Mouse (Mus musculus): ENCODE measurements around the gene Fam19a5. TPM values are rescaled to one million over a fixed set of nuclear protein-coding genes. Genes with fewer than 3 reads are reported as not detected.

Fam19a5 gene
- polyA plus RNA-seq, 1 experiment from 2014 or later: 11.1 TPM

- H3K27ac ChIP-seq: no peak overlapping the region
- H3K4me2 ChIP-seq: no peak overlapping the region
- peaks cover 5% of the 10 kb centered on the region; the same call in 1 of the 2 replicates for H3K36me3 ChIP-seq (ENCODE audit: poor library complexity, severe bottlenecking)
- H3K27me3 ChIP-seq: no peaks in the 10 kb centered on the region
- peaks cover 16% of the 10 kb centered on the region for H3K4me1 ChIP-seq
- WGBS: 72% methylated on average over 3 of the region's 3 CpGs
- no peaks in the 10 kb centered on the region for H3K9me3 ChIP-seq (replicated peaks)
- no peak for ATAC-seq
- no peak overlapping the region for H3K4me3 ChIP-seq
- no peak overlapping the region for H3K9ac ChIP-seq
These were observed 138.3 kb downstream of the Fam19a5 start for GRCm38 (mm10) chr15:87682410-87682809.

GRCm38 (mm10) chr15:87686415-87687040 lies 142.4 kb downstream of the Fam19a5 start:
- 64% methylated on average over 10 of the region's 10 CpGs for WGBS
- peaks cover 16% of the 10 kb centered on the region for H3K36me3 ChIP-seq (ENCODE audit: poor library complexity, severe bottlenecking)
- no peaks in the 10 kb centered on the region for H3K27me3 ChIP-seq
- ATAC-seq: 0 out of 2 replicates have a peak, but pooled peaks have one; percentile 27
- H3K4me1 ChIP-seq: peaks cover 11% of the 10 kb centered on the region
- H3K9me3 ChIP-seq (replicated peaks): no peaks in the 10 kb centered on the region
- no peak overlapping the region for H3K9ac ChIP-seq
- H3K27ac ChIP-seq: no peak overlapping the region
- H3K4me3 ChIP-seq: no peak overlapping the region
- no peak overlapping the region for H3K4me2 ChIP-seq

- H3K27ac ChIP-seq: no peak overlapping the region
- no peak for ATAC-seq
- WGBS: 89% methylated on average over 15 of the region's 15 CpGs
These were observed 147.3 kb downstream of the Fam19a5 start for GRCm38 (mm10) chr15:87691271-87691955.

GRCm38 (mm10) chr15:87691958-87692357 lies 147.9 kb downstream of the Fam19a5 start:
- ATAC-seq: no peak
- Histone ChIP-seq H3K27me3 (no peaks in the 10 kb centered on the region), H3K4me3 (no peak overlapping the region), H3K4me1 (peaks cover 6% of the 10 kb centered on the region; the same call in 1 of the 2 replicates), H3K36me3 (ENCODE audit: poor library complexity, severe bottlenecking) (peaks cover 10% of the 10 kb centered on the region; the same call in 1 of the 2 replicates), H3K9me3 (replicated peaks) (no peaks in the 10 kb centered on the region), H3K9ac (no peak overlapping the region), H3K27ac (no peak overlapping the region), H3K4me2 (no peak overlapping the region)
- WGBS: 95% methylated on average over 4 of the region's 4 CpGs

More at GRCm38 (mm10) chr15:87691271-87691955, 147.3 kb downstream of the Fam19a5 start:
- no peak overlapping the region for H3K4me2 ChIP-seq
- H3K9ac ChIP-seq: no peak overlapping the region
- peaks cover 10% of the 10 kb centered on the region; the same call in 1 of the 2 replicates for H3K36me3 ChIP-seq (ENCODE audit: poor library complexity, severe bottlenecking)
- H3K9me3 ChIP-seq (replicated peaks): no peaks in the 10 kb centered on the region
- peaks cover 10% of the 10 kb centered on the region for H3K4me1 ChIP-seq
- H3K4me3 ChIP-seq: no peak overlapping the region
- no peaks in the 10 kb centered on the region for H3K27me3 ChIP-seq

GRCm38 (mm10) chr15:87692394-87692793 lies 148.3 kb downstream of the Fam19a5 start:
- WGBS: 95% methylated on average over 7 of the region's 7 CpGs
- H3K4me3 ChIP-seq: no peak overlapping the region

GRCm38 (mm10) chr15:87692865-87693513 lies 148.9 kb downstream of the Fam19a5 start:
- Histone ChIP-seq H3K27ac (no peak overlapping the region), H3K4me1 (peaks cover 10% of the 10 kb centered on the region), H3K9ac (no peak overlapping the region), H3K4me3 (no peak overlapping the region), H3K4me2 (no peak overlapping the region), H3K9me3 (replicated peaks) (no peaks in the 10 kb centered on the region), H3K36me3 (ENCODE audit: poor library complexity, severe bottlenecking) (peaks cover 10% of the 10 kb centered on the region; the same call in 1 of the 2 replicates), H3K27me3 (no peaks in the 10 kb centered on the region)
- ATAC-seq: no peak
- 91% methylated on average over 4 of the region's 4 CpGs for WGBS

More at GRCm38 (mm10) chr15:87692394-87692793, 148.3 kb downstream of the Fam19a5 start:
- Histone ChIP-seq H3K4me2 (no peak overlapping the region), H3K36me3 (ENCODE audit: poor library complexity, severe bottlenecking) (peaks cover 10% of the 10 kb centered on the region; the same call in 1 of the 2 replicates), H3K27ac (no peak overlapping the region), H3K9me3 (replicated peaks) (no peaks in the 10 kb centered on the region), H3K4me1 (peaks cover 11% of the 10 kb centered on the region), H3K27me3 (no peaks in the 10 kb centered on the region), H3K9ac (no peak overlapping the region)
- ATAC-seq: no peak

GRCm38 (mm10) chr15:87697433-87697996 lies 153.4 kb downstream of the Fam19a5 start:
- Histone ChIP-seq H3K4me3 (no peak overlapping the region), H3K9me3 (replicated peaks) (peaks cover 12% of the 10 kb centered on the region), H3K4me1 (peaks cover 22% of the 10 kb centered on the region), H3K27me3 (no peaks in the 10 kb centered on the region), H3K27ac (no peak overlapping the region), H3K9ac (no peak overlapping the region), H3K4me2 (no peak overlapping the region), H3K36me3 (ENCODE audit: poor library complexity, severe bottlenecking) (peaks cover 10% of the 10 kb centered on the region)
- ATAC-seq: no peak
- WGBS: 86% methylated on average over 13 of the region's 13 CpGs

- Histone ChIP-seq H3K4me2 (no peak overlapping the region), H3K4me1 (peaks cover 22% of the 10 kb centered on the region), H3K27ac (no peak overlapping the region; the same call in none of the 2 replicates), H3K36me3 (ENCODE audit: poor library complexity, severe bottlenecking) (peaks cover 10% of the 10 kb centered on the region), H3K9me3 (replicated peaks) (peaks cover 12% of the 10 kb centered on the region), H3K9ac (no peak overlapping the region), H3K4me3 (no peak overlapping the region), H3K27me3 (no peaks in the 10 kb centered on the region)
- 56% methylated on average over 14 of the region's 14 CpGs for WGBS
- ATAC-seq: peak; percentile 48; the same call in 1 of the 2 replicates
These were observed 154.6 kb downstream of the Fam19a5 start for GRCm38 (mm10) chr15:87698562-87699320.

GRCm38 (mm10) chr15:87702821-87703220 lies 158.7 kb downstream of the Fam19a5 start:
- no peak for ATAC-seq
- H3K9me3 ChIP-seq (replicated peaks): peaks cover 12% of the 10 kb centered on the region
- H3K27ac ChIP-seq: no peak overlapping the region
- H3K4me1 ChIP-seq: peaks cover 13% of the 10 kb centered on the region
- H3K4me2 ChIP-seq: no peak overlapping the region
- H3K27me3 ChIP-seq: no peaks in the 10 kb centered on the region
- no peak overlapping the region for H3K9ac ChIP-seq
- WGBS: 94% methylated on average over 1 of the region's 1 CpGs
- no peak overlapping the region for H3K4me3 ChIP-seq
- H3K36me3 ChIP-seq (ENCODE audit: poor library complexity, severe bottlenecking): peaks cover 16% of the 10 kb centered on the region

- no peak overlapping the region for H3K4me3 ChIP-seq
- H3K4me1 ChIP-seq: peaks cover 9% of the 10 kb centered on the region
- H3K9ac ChIP-seq: no peak overlapping the region
- H3K36me3 ChIP-seq (ENCODE audit: poor library complexity, severe bottlenecking): peaks cover 16% of the 10 kb centered on the region
- peaks cover 12% of the 10 kb centered on the region for H3K9me3 ChIP-seq (replicated peaks)
- no peak overlapping the region for H3K27ac ChIP-seq
- ATAC-seq: no peak
- no peak overlapping the region for H3K4me2 ChIP-seq
- H3K27me3 ChIP-seq: no peaks in the 10 kb centered on the region
- WGBS: 94% methylated on average over 3 of the region's 3 CpGs
These were observed 159.2 kb downstream of the Fam19a5 start for GRCm38 (mm10) chr15:87703334-87703733.

- no peaks in the 10 kb centered on the region for H3K27me3 ChIP-seq
- H3K36me3 ChIP-seq (ENCODE audit: poor library complexity, severe bottlenecking): no peaks in the 10 kb centered on the region
- no peak overlapping the region for H3K9ac ChIP-seq
- ATAC-seq: no peak
- H3K4me2 ChIP-seq: no peak overlapping the region
- WGBS: 76% methylated on average over 4 of the region's 4 CpGs
- no peak overlapping the region for H3K4me3 ChIP-seq
- no peaks in the 10 kb centered on the region for H3K9me3 ChIP-seq (replicated peaks)
- H3K27ac ChIP-seq: no peak overlapping the region
- peaks cover 18% of the 10 kb centered on the region for H3K4me1 ChIP-seq
These were observed 167.7 kb downstream of the Fam19a5 start for GRCm38 (mm10) chr15:87711790-87712189.
